Mouse (Mus musculus): ENCODE data around the gene Gm17409.

DNA sequence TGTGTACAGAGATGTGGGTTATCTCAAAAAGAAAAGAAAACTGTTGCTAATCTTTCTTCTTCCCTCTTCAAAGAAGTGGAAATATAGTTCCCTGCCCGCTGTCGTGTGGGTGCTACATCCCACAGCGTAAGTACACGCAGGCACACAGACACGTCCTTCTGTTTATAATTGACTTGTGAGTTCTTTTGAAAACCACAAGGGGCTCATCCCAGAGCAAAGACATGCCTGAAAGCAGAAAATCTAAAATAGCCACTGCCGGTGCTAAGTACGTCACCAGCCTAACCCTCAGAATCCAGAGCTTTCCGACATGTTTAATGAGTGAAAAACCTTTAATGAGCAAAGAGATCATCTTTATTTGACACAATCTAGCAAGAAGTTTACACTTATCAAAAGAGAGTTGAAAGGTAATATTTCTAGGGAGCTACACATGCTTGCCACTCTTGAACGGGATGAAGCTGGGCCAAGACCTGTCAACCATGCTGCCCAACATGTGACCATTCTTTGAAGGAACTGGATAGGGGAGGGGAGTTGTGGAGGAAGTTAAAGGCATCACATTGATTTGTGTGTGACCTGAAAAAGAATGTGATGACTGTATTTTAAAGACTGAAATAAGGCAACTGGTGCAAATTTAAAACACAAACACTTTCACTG is 11.7 kb downstream of the Gm17409 start:
- TF ChIP-seq CTCF (IDR thresholded peaks at IDR 0.05; ENCODE audit: low read depth) (no peak), EP300 (IDR thresholded peaks at IDR 0.05; ENCODE audit: low read depth) (no peak)
